Mouse (Mus musculus): ENCODE measurements around the gene Anxa5. TPM values are rescaled to one million over a fixed set of nuclear protein-coding genes. Genes with fewer than 3 reads are reported as not detected.

Gene Anxa5
- polyA plus RNA-seq, 1 experiment from 2014 or later, result 115 TPM

GRCm38 (mm10) chr3:36496746-36497145 is 21.1 kb upstream of the Anxa5 start:
- Histone ChIP-seq H3K4me1 (0 out of 2 replicates have a peak, but pooled peaks cover 3% of the 10 kb centered on the region), H3K4me3 (no peak overlapping the region), H3K27ac (no peak overlapping the region), H3K9me3 (replicated peaks) (no peaks in the 10 kb centered on the region), H3K36me3 (no peaks in the 10 kb centered on the region), H3K27me3 (ENCODE audit: low read depth, poor library complexity, severe bottlenecking) (peaks cover 8% of the 10 kb centered on the region)
- WGBS, result 25% methylated on average over 14 of the region's 14 CpGs
- DNase-seq (ENCODE audit: low spot score), result peak; percentile 77

- no peak overlapping the region for H3K4me3 ChIP-seq
- no peak overlapping the region for H3K27ac ChIP-seq
- 0 out of 2 replicates have a peak, but pooled peaks cover 3% of the 10 kb centered on the region for H3K4me1 ChIP-seq
- DNase-seq (ENCODE audit: low spot score), result no peak
- no peaks in the 10 kb centered on the region for H3K9me3 ChIP-seq (replicated peaks)
- WGBS, result 91% methylated on average over 9 of the region's 9 CpGs
- H3K27me3 ChIP-seq (ENCODE audit: low read depth, poor library complexity, severe bottlenecking), result peaks cover 8% of the 10 kb centered on the region
- no peaks in the 10 kb centered on the region for H3K36me3 ChIP-seq
Measured at GRCm38 (mm10) chr3:36496273-36496672, 20.6 kb upstream of the Anxa5 start.

- Histone ChIP-seq H3K4me3 (no peak overlapping the region), H3K4me1 (0 out of 2 replicates have a peak, but pooled peaks cover 3% of the 10 kb centered on the region), H3K9me3 (replicated peaks) (no peaks in the 10 kb centered on the region), H3K27ac (no peak overlapping the region), H3K36me3 (no peaks in the 10 kb centered on the region), H3K27me3 (ENCODE audit: low read depth, poor library complexity, severe bottlenecking) (peaks cover 8% of the 10 kb centered on the region)
- 16% methylated on average over 6 of the region's 6 CpGs for WGBS
- DNase-seq (ENCODE audit: low spot score), result peak; percentile 90
Measured at GRCm38 (mm10) chr3:36495436-36495835, 19.7 kb upstream of the Anxa5 start.

- WGBS, result 84% methylated on average over 2 of the region's 2 CpGs
- no peaks in the 10 kb centered on the region for H3K9me3 ChIP-seq (replicated peaks)
- H3K4me3 ChIP-seq, result no peak overlapping the region
- no peak overlapping the region for H3K27ac ChIP-seq
- H3K36me3 ChIP-seq, result no peaks in the 10 kb centered on the region
- 0 out of 2 replicates have a peak, but pooled peaks cover 3% of the 10 kb centered on the region for H3K4me1 ChIP-seq
- H3K27me3 ChIP-seq (ENCODE audit: low read depth, poor library complexity, severe bottlenecking), result peaks cover 8% of the 10 kb centered on the region
- no peak for DNase-seq (ENCODE audit: low spot score)
Measured at GRCm38 (mm10) chr3:36494613-36495012, 18.9 kb upstream of the Anxa5 start.

GRCm38 (mm10) chr3:36493641-36494283 is 18.1 kb upstream of the Anxa5 start:
- no peak for DNase-seq (ENCODE audit: low spot score)
- no peaks in the 10 kb centered on the region for H3K9me3 ChIP-seq (replicated peaks)
- no peak overlapping the region for H3K4me3 ChIP-seq
- H3K27me3 ChIP-seq (ENCODE audit: low read depth, poor library complexity, severe bottlenecking), result peaks cover 8% of the 10 kb centered on the region
- H3K27ac ChIP-seq, result no peak overlapping the region
- no peaks in the 10 kb centered on the region for H3K36me3 ChIP-seq
- WGBS, result 81% methylated on average over 6 of the region's 6 CpGs
- H3K4me1 ChIP-seq, result 0 out of 2 replicates have a peak, but pooled peaks cover 3% of the 10 kb centered on the region

GRCm38 (mm10) chr3:36492716-36493391 is 17.2 kb upstream of the Anxa5 start:
- Histone ChIP-seq H3K27ac (no peak overlapping the region), H3K36me3 (no peaks in the 10 kb centered on the region), H3K27me3 (ENCODE audit: low read depth, poor library complexity, severe bottlenecking) (peaks cover 8% of the 10 kb centered on the region), H3K9me3 (replicated peaks) (no peaks in the 10 kb centered on the region), H3K4me3 (no peak overlapping the region), H3K4me1 (0 out of 2 replicates have a peak, but pooled peaks cover 3% of the 10 kb centered on the region)
- no peak for DNase-seq (ENCODE audit: low spot score)
- WGBS, result 87% methylated on average over 9 of the region's 9 CpGs

- no peak for DNase-seq (ENCODE audit: low spot score)
- WGBS, result 86% methylated on average over 5 of the region's 5 CpGs
- Histone ChIP-seq H3K9me3 (replicated peaks) (no peaks in the 10 kb centered on the region), H3K4me3 (no peak overlapping the region), H3K27ac (no peak overlapping the region), H3K4me1 (0 out of 2 replicates have a peak, but pooled peaks cover 3% of the 10 kb centered on the region), H3K27me3 (ENCODE audit: low read depth, poor library complexity, severe bottlenecking) (peaks cover 8% of the 10 kb centered on the region), H3K36me3 (no peaks in the 10 kb centered on the region)
Measured at GRCm38 (mm10) chr3:36491535-36491934, 15.8 kb upstream of the Anxa5 start.

GRCm38 (mm10) chr3:36489590-36489910 is 13.9 kb upstream of the Anxa5 start:
- H3K4me1 ChIP-seq, result no peaks in the 10 kb centered on the region
- no peak overlapping the region for H3K4me3 ChIP-seq
- no peaks in the 10 kb centered on the region for H3K9me3 ChIP-seq (replicated peaks)
- 88% methylated on average over 1 of the region's 1 CpGs for WGBS
- H3K27ac ChIP-seq, result no peak overlapping the region
- no peak for DNase-seq (ENCODE audit: low spot score)
- no peaks in the 10 kb centered on the region for H3K27me3 ChIP-seq (ENCODE audit: low read depth, poor library complexity, severe bottlenecking)
- H3K36me3 ChIP-seq, result no peaks in the 10 kb centered on the region

GRCm38 (mm10) chr3:36488899-36489589 is 13.3 kb upstream of the Anxa5 start:
- H3K4me1 ChIP-seq, result no peaks in the 10 kb centered on the region
- H3K27ac ChIP-seq, result no peak overlapping the region
- H3K36me3 ChIP-seq, result no peaks in the 10 kb centered on the region
- no peak overlapping the region for H3K4me3 ChIP-seq
- no peak for DNase-seq (ENCODE audit: low spot score)
- H3K27me3 ChIP-seq (ENCODE audit: low read depth, poor library complexity, severe bottlenecking), result no peaks in the 10 kb centered on the region
- no peaks in the 10 kb centered on the region for H3K9me3 ChIP-seq (replicated peaks)
- 86% methylated on average over 6 of the region's 6 CpGs for WGBS

GRCm38 (mm10) chr3:36488367-36488766 is 12.7 kb upstream of the Anxa5 start:
- 77% methylated on average over 1 of the region's 1 CpGs for WGBS
- Histone ChIP-seq H3K27me3 (ENCODE audit: low read depth, poor library complexity, severe bottlenecking) (no peaks in the 10 kb centered on the region), H3K4me3 (no peak overlapping the region), H3K9me3 (replicated peaks) (no peaks in the 10 kb centered on the region), H3K36me3 (no peaks in the 10 kb centered on the region), H3K4me1 (no peaks in the 10 kb centered on the region), H3K27ac (no peak overlapping the region)
- DNase-seq (ENCODE audit: low spot score), result no peak

GRCm38 (mm10) chr3:36486881-36487280 is 11.2 kb upstream of the Anxa5 start:
- Histone ChIP-seq H3K27me3 (ENCODE audit: low read depth, poor library complexity, severe bottlenecking) (no peaks in the 10 kb centered on the region), H3K4me1 (peaks cover 11% of the 10 kb centered on the region), H3K9me3 (replicated peaks) (no peaks in the 10 kb centered on the region), H3K36me3 (no peaks in the 10 kb centered on the region), H3K4me3 (no peak overlapping the region), H3K27ac (no peak overlapping the region)
- no peak for DNase-seq (ENCODE audit: low spot score)
- WGBS, result 91% methylated on average over 6 of the region's 6 CpGs

GRCm38 (mm10) chr3:36486176-36486575 is 10.5 kb upstream of the Anxa5 start:
- no peak for DNase-seq (ENCODE audit: low spot score)
- Histone ChIP-seq H3K27me3 (ENCODE audit: low read depth, poor library complexity, severe bottlenecking) (no peaks in the 10 kb centered on the region), H3K27ac (no peak overlapping the region), H3K4me3 (no peak overlapping the region), H3K9me3 (replicated peaks) (no peaks in the 10 kb centered on the region), H3K4me1 (peaks cover 15% of the 10 kb centered on the region), H3K36me3 (no peaks in the 10 kb centered on the region)
- WGBS, result 56% methylated on average over 6 of the region's 6 CpGs

GRCm38 (mm10) chr3:36484292-36484691 is 8.6 kb upstream of the Anxa5 start:
- H3K4me3 ChIP-seq, result no peak overlapping the region
- H3K4me1 ChIP-seq, result peaks cover 15% of the 10 kb centered on the region
- no peaks in the 10 kb centered on the region for H3K36me3 ChIP-seq
- 91% methylated on average over 4 of the region's 4 CpGs for WGBS
- H3K27ac ChIP-seq, result no peak overlapping the region
- H3K27me3 ChIP-seq (ENCODE audit: low read depth, poor library complexity, severe bottlenecking), result no peaks in the 10 kb centered on the region
- no peak for DNase-seq (ENCODE audit: low spot score)
- H3K9me3 ChIP-seq (replicated peaks), result no peaks in the 10 kb centered on the region
